Mouse (Mus musculus): ENCODE data around the gene Pax3. TPM values are rescaled to one million over a fixed set of nuclear protein-coding genes. Genes with fewer than 3 reads are reported as not detected.

The Pax3 gene
- polyA plus RNA-seq, 1 experiment from 2014 or later = 0.55 TPM

DNA sequence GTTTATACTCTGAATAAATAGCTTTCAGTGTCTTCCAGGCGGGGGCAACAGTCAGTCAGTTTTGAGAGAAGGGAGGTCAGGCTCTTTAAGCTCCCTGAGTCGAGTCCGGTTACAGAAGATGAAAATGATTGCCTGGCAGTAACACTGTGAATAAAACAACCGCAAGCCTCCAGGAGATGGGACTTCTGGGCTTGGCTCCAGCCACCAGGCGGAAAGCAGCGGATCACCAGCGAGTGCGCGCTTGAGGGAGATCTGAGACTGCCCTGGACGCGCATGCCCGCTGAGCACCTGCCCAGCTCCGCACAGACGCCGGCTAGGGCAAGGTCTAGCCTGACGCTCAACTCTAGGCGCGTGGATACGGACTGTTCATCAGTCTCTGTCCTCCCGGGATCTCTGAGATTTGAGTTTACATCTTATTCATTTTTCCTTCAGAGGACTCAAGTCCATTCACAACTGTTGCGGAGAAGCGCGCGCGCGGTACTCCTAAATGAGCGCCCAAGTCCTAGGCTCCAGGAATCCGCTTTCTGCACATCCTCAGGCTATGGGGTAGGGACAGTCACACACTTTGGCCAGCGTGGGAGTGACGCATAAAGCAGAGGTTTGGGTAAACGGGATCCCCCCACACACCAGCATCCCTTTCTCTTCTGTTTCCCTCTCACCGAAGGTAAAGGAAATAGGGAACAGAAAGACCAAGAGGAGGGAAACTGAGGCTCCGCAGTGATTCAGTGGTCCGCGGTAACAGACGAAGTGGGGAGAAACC, 19.0 kb upstream of the Pax3 start:
- no peaks in the 10 kb centered on the region for H3K36me3 ChIP-seq (ENCODE audit: control insufficient read depth, insufficient read depth, low read length)
- H3K4me2 ChIP-seq = peak overlapping the region; percentile 77
- peaks cover 98% of the 10 kb centered on the region for H3K27me3 ChIP-seq (replicated peaks; ENCODE audit: control insufficient read depth, insufficient read depth, low read length)
- H3K9me3 ChIP-seq (ENCODE audit: control insufficient read depth, low read length) = no peaks in the 10 kb centered on the region
- H3K27ac ChIP-seq (ENCODE audit: low read depth, low read length) = no peak overlapping the region
- no peak overlapping the region for H3K9ac ChIP-seq (ENCODE audit: low read depth, low read length)
- ATAC-seq (replicated peaks; ENCODE audit: low FRiP score) = no peak
- WGBS = 2% methylated on average over 36 of the region's 36 CpGs
- no peaks in the 10 kb centered on the region; the same call in 1 of the 2 replicates for H3K4me1 ChIP-seq (replicated peaks; ENCODE audit: control insufficient read depth, insufficient read depth, low read length)
- H3K4me3 ChIP-seq (ENCODE audit: low read depth, low read length) = peak overlapping the region; percentile 50
- DNase-seq (ENCODE audit: low spot score) = no peak

DNA sequence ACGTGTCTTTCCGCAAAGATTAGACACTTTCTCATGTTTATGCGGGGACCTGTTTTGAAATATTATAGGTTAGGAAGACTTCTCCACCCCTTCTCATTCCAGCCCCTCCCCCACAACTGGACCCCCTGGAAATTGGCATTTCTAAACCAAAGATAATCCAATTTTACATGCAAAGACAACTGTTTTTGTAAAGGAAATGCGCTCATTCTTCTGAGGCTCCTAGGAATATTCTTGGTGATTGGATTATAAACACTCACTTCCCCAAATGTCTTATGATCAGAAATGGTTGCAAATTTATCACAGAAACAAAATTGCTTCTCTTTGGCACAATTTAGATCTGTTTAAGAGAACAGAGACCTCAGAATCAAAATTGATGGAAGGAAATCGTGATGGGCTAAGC, 14.1 kb upstream of the Pax3 start:
- H3K9ac ChIP-seq (ENCODE audit: low read depth, low read length) = no peak overlapping the region
- H3K9me3 ChIP-seq (ENCODE audit: control insufficient read depth, low read length) = no peaks in the 10 kb centered on the region
- no peak for DNase-seq (ENCODE audit: low spot score)
- no peak overlapping the region for H3K4me2 ChIP-seq
- H3K27me3 ChIP-seq (replicated peaks; ENCODE audit: control insufficient read depth, insufficient read depth, low read length) = peaks cover 99% of the 10 kb centered on the region
- H3K36me3 ChIP-seq (ENCODE audit: control insufficient read depth, insufficient read depth, low read length) = no peaks in the 10 kb centered on the region
- ATAC-seq (replicated peaks; ENCODE audit: low FRiP score) = no peak
- H3K4me1 ChIP-seq (replicated peaks; ENCODE audit: control insufficient read depth, insufficient read depth, low read length) = no peaks in the 10 kb centered on the region
- H3K27ac ChIP-seq (ENCODE audit: low read depth, low read length) = no peak overlapping the region
- WGBS = 6% methylated on average over 5 of the region's 5 CpGs
- no peak overlapping the region for H3K4me3 ChIP-seq (ENCODE audit: low read depth, low read length)

DNA sequence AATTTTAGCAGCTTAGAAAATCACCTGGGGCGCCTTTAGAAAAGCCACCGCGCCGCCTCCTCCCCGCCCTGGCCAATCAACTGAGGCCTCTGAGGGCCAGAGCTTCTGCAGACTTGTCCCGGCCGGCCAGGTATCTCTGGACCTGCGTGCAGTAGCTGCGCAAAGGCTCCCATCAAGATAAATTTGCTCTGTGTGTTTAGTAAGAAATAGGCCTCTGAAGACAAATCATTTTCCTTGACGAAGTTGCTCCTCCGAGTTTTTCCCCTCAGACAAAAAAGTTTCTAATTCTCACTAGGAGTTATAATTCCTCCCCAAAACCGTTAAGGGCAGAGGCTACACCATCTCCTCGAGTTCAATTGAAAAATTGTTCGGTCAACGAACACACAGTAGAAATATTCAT, 13.6 kb upstream of the Pax3 start:
- Histone ChIP-seq H3K9ac (ENCODE audit: low read depth, low read length) (no peak overlapping the region), H3K27me3 (replicated peaks; ENCODE audit: control insufficient read depth, insufficient read depth, low read length) (peaks cover 99% of the 10 kb centered on the region), H3K27ac (ENCODE audit: low read depth, low read length) (no peak overlapping the region), H3K4me1 (replicated peaks; ENCODE audit: control insufficient read depth, insufficient read depth, low read length) (no peaks in the 10 kb centered on the region), H3K9me3 (ENCODE audit: control insufficient read depth, low read length) (no peaks in the 10 kb centered on the region), H3K4me2 (no peak overlapping the region), H3K36me3 (ENCODE audit: control insufficient read depth, insufficient read depth, low read length) (no peaks in the 10 kb centered on the region), H3K4me3 (ENCODE audit: low read depth, low read length) (no peak overlapping the region)
- no peak for ATAC-seq (replicated peaks; ENCODE audit: low FRiP score)
- 5% methylated on average over 15 of the region's 15 CpGs for WGBS
- DNase-seq (ENCODE audit: low spot score) = no peak

DNA sequence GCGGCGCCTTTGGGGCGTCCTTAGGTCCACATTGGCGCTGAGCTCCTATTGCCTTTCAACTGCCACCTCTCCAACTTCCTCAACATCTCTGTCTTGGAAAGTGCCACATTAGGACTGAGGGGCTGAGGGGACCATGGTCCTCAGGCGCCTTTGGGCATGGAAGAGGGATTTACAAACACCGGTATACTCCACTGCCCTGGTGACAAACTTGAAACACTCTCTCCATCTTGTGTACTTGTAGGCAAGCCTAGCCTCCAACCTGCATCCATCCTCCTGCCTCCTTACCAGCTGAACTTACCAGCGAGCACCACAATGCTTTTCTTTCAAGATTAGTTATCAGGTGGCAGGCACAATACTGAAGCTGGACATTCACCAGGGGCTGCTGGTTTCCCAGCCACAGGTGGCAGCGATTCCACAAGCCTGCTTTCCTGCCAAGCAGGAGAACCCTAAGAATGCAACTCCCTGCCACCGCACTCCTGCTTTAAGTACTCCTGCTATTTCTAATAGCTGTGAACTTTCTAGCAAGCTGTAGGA, 11.4 kb upstream of the Pax3 start:
- Histone ChIP-seq H3K9me3 (ENCODE audit: control insufficient read depth, low read length) (no peaks in the 10 kb centered on the region), H3K36me3 (ENCODE audit: control insufficient read depth, insufficient read depth, low read length) (no peaks in the 10 kb centered on the region), H3K4me3 (ENCODE audit: low read depth, low read length) (no peak overlapping the region), H3K4me2 (no peak overlapping the region), H3K27me3 (replicated peaks; ENCODE audit: control insufficient read depth, insufficient read depth, low read length) (peaks cover 99% of the 10 kb centered on the region), H3K9ac (ENCODE audit: low read depth, low read length) (no peak overlapping the region), H3K27ac (ENCODE audit: low read depth, low read length) (no peak overlapping the region), H3K4me1 (replicated peaks; ENCODE audit: control insufficient read depth, insufficient read depth, low read length) (no peaks in the 10 kb centered on the region)
- DNase-seq (ENCODE audit: low spot score) (no peak), ATAC-seq (replicated peaks; ENCODE audit: low FRiP score) (no peak)
- 4% methylated on average over 9 of the region's 9 CpGs for WGBS

DNA sequence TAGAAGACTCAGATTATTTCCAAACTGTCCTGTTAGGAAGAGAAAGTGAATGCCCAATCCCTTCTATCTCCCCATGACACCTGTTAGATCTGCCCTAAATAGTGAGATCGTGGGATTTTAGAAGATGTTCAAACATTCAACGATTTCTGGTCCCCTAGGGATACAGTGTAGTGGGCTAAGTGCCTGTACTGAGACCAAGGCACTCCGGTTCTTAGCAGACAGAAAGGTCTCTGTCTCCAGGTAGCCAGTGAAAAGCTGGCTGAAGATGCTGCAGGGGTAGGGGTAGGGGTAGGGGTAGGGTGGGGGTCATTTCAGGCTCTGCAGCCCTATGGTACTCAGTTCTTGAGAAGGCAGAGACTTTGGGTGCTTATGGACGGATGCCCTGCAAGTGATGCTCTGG, 7.4 kb upstream of the Pax3 start:
- DNase-seq (ENCODE audit: low spot score) = no peak
- Histone ChIP-seq H3K27ac (ENCODE audit: low read depth, low read length) (no peak overlapping the region), H3K4me1 (replicated peaks; ENCODE audit: control insufficient read depth, insufficient read depth, low read length) (no peaks in the 10 kb centered on the region), H3K4me2 (no peak overlapping the region), H3K9me3 (ENCODE audit: control insufficient read depth, low read length) (no peaks in the 10 kb centered on the region), H3K36me3 (ENCODE audit: control insufficient read depth, insufficient read depth, low read length) (no peaks in the 10 kb centered on the region), H3K27me3 (replicated peaks; ENCODE audit: control insufficient read depth, insufficient read depth, low read length) (peaks cover 99% of the 10 kb centered on the region), H3K9ac (ENCODE audit: low read depth, low read length) (no peak overlapping the region), H3K4me3 (ENCODE audit: low read depth, low read length) (no peak overlapping the region)
- ATAC-seq (replicated peaks; ENCODE audit: low FRiP score) = no peak
- WGBS = 12% methylated on average over 4 of the region's 4 CpGs

DNA sequence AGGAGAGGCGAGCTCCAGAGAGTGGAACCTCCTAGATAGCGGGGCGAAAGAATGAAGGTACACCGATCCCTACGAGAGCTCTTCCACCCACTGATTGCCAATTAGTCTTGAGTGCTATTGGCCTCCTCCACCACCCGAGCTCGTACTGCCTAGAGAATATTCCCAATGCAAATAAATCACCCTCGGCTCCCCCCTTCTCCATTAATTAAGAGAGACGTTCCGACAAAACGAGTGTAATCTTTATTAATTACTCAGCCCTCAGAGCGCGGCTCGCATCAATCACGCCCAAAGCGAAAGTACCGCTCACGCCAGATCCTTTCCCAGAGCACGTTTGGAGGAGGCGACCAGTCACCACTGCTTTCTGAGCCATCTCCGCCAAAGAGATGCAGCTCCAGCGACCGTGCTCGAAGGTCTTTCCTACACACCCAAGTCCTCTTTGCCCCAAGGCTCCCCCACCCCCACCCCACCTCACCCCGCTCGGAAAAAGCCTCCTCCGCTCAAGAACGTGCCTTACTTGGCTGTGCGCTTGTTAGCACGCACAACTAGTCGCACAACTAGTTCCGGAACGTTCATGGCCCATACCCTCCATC, 6.8 kb upstream of the Pax3 start:
- H3K4me1 ChIP-seq (replicated peaks; ENCODE audit: control insufficient read depth, insufficient read depth, low read length) = no peaks in the 10 kb centered on the region
- DNase-seq (ENCODE audit: low spot score) (no peak), ATAC-seq (replicated peaks; ENCODE audit: low FRiP score) (no peak)
- peak overlapping the region; percentile 31 for H3K4me3 ChIP-seq (ENCODE audit: low read depth, low read length)
- H3K4me2 ChIP-seq = peak overlapping the region; percentile 59
- no peak overlapping the region for H3K27ac ChIP-seq (ENCODE audit: low read depth, low read length)
- no peaks in the 10 kb centered on the region for H3K9me3 ChIP-seq (ENCODE audit: control insufficient read depth, low read length)
- H3K27me3 ChIP-seq (replicated peaks; ENCODE audit: control insufficient read depth, insufficient read depth, low read length) = peaks cover 99% of the 10 kb centered on the region
- H3K36me3 ChIP-seq (ENCODE audit: control insufficient read depth, insufficient read depth, low read length) = no peaks in the 10 kb centered on the region
- WGBS = 1% methylated on average over 33 of the region's 33 CpGs
- H3K9ac ChIP-seq (ENCODE audit: low read depth, low read length) = no peak overlapping the region

DNA sequence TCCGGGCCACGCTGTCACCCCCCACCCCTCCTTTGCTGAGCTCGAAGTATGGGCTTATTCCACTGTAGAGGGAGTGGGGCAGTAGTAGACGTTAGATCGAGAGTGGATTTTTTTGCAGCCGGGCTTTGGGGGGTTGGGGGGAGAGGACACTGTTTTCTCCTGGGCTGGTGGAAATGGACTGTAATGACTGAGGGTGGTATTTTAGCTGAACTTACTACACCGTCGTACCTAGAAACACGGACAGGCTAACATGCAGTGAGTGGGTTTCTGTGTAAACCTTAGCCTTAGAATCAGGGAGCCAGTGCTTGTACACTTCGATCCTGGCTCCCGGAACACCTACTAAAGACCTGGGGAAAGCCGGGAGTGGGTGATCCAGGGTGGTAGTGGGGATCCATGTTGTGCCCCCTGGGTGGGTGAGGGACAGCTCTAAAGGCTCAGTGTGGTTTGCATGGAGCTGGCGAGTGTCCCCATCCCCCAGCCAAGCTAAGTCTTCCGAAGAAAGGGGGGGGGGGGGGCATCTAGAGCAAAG, 6.2 kb upstream of the Pax3 start:
- Histone ChIP-seq H3K27ac (ENCODE audit: low read depth, low read length) (no peak overlapping the region), H3K36me3 (ENCODE audit: control insufficient read depth, insufficient read depth, low read length) (no peaks in the 10 kb centered on the region), H3K9ac (ENCODE audit: low read depth, low read length) (no peak overlapping the region), H3K4me1 (replicated peaks; ENCODE audit: control insufficient read depth, insufficient read depth, low read length) (no peaks in the 10 kb centered on the region), H3K27me3 (replicated peaks; ENCODE audit: control insufficient read depth, insufficient read depth, low read length) (peaks cover 99% of the 10 kb centered on the region), H3K9me3 (ENCODE audit: control insufficient read depth, low read length) (no peaks in the 10 kb centered on the region), H3K4me3 (ENCODE audit: low read depth, low read length) (peak overlapping the region; percentile 31), H3K4me2 (peak overlapping the region; percentile 59)
- ATAC-seq (replicated peaks; ENCODE audit: low FRiP score) (no peak), DNase-seq (ENCODE audit: low spot score) (no peak)
- 4% methylated on average over 14 of the region's 14 CpGs for WGBS

DNA sequence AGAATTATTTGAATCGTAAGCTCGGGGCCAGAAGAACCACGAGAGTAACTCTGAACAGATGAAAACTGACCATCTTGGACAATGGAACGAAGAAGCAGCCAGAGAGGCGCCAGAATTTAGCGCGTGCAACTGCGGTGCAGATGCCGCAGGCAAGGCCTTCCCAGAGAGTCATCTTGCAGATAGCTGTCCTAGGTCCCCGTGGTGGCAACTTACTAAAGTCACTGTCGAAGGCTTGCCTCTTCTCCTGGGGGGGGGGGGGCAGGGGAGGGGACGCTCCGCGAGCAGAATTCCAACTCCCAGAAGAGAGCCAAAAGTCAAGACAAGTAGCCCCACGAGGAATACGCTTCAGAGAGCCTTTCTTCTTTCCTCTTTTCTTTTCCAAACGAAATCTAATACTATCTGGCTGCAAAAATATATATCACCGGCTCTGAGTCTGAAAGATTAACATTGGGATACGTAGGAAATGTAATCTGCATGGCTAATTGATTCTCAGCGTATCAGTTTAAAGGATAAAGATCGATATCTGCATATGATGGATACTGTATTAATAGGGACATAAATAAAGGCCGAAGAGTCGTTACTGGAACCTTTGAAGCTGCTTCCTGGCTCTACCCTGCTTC, 5.6 kb upstream of the Pax3 start:
- DNase-seq (ENCODE audit: low spot score) (no peak), ATAC-seq (replicated peaks; ENCODE audit: low FRiP score) (no peak)
- no peak overlapping the region for H3K4me3 ChIP-seq (ENCODE audit: low read depth, low read length)
- H3K4me2 ChIP-seq = no peak overlapping the region
- no peaks in the 10 kb centered on the region for H3K9me3 ChIP-seq (ENCODE audit: control insufficient read depth, low read length)
- H3K27ac ChIP-seq (ENCODE audit: low read depth, low read length) = no peak overlapping the region
- H3K27me3 ChIP-seq (replicated peaks; ENCODE audit: control insufficient read depth, insufficient read depth, low read length) = peaks cover 99% of the 10 kb centered on the region
- no peaks in the 10 kb centered on the region for H3K4me1 ChIP-seq (replicated peaks; ENCODE audit: control insufficient read depth, insufficient read depth, low read length)
- no peaks in the 10 kb centered on the region for H3K36me3 ChIP-seq (ENCODE audit: control insufficient read depth, insufficient read depth, low read length)
- no peak overlapping the region for H3K9ac ChIP-seq (ENCODE audit: low read depth, low read length)
- WGBS = 3% methylated on average over 22 of the region's 23 CpGs
